Mouse (Mus musculus): ENCODE measurements around the gene Nsd1.

- TF ChIP-seq CTCF (IDR thresholded peaks at IDR 0.05) (no peak), EP300 (IDR thresholded peaks at IDR 0.05) (peak; percentile 79)
Measured at GRCm38 (mm10) chr13:55176265-55176664, 33.3 kb upstream of the Nsd1 start.

Data from lung, postnatal 0 days (tissue).